Mouse (Mus musculus): ENCODE results near the gene Prr12. TPM values are rescaled to one million over a fixed set of nuclear protein-coding genes. Genes with fewer than 3 reads are reported as not detected.

The Prr12 gene
- total and polyA plus RNA-seq, 3 experiments = 21.3 to 49.7 (median 40.2) TPM

GRCm38 (mm10) chr7:45077322-45077721 is 24.6 kb upstream of the Prr12 start:
- no peak for DNase-seq

GRCm38 (mm10) chr7:45076501-45076900 is 23.8 kb upstream of the Prr12 start:
- DNase-seq = no peak

GRCm38 (mm10) chr7:45075405-45075804 is 22.7 kb upstream of the Prr12 start:
- DNase-seq = peak; percentile 82

GRCm38 (mm10) chr7:45073949-45074348 is 21.3 kb upstream of the Prr12 start:
- no peak for DNase-seq

- DNase-seq = no peak
These were observed 20.6 kb upstream of the Prr12 start for GRCm38 (mm10) chr7:45073171-45073707.

GRCm38 (mm10) chr7:45072230-45072629 is 19.5 kb upstream of the Prr12 start:
- peak; percentile 71 for DNase-seq

- no peak for DNase-seq
These were observed 17.0 kb upstream of the Prr12 start for GRCm38 (mm10) chr7:45069671-45070070.

- peak; percentile 63 for DNase-seq
These were observed 15.3 kb upstream of the Prr12 start for GRCm38 (mm10) chr7:45068000-45068318.

- no peak for DNase-seq
These were observed 14.7 kb upstream of the Prr12 start for GRCm38 (mm10) chr7:45067190-45067999.

GRCm38 (mm10) chr7:45062239-45062835 is 9.7 kb upstream of the Prr12 start, which contains the start of the genes Nosip and Prrg2:
TSS of gene Nosip (plus strand) at chr7:45062429.
TSS of gene Prrg2 (minus strand) at chr7:45062677.
- DNase-seq = peak; percentile 96

GRCm38 (mm10) chr7:45061532-45062075 is 8.9 kb upstream of the Prr12 start:
- no peak for DNase-seq

GRCm38 (mm10) chr7:45060632-45061122 is 8.0 kb upstream of the Prr12 start:
- no peak for DNase-seq

- DNase-seq = no peak
These were observed 6.2 kb upstream of the Prr12 start for GRCm38 (mm10) chr7:45058607-45059571.

GRCm38 (mm10) chr7:45056972-45057348 is 4.3 kb upstream of the Prr12 start:
- peak; percentile 38 for DNase-seq

- no peak for DNase-seq
These were observed 3.8 kb upstream of the Prr12 start for GRCm38 (mm10) chr7:45056329-45056971.

GRCm38 (mm10) chr7:45053931-45054510 is 1.3 kb upstream of the Prr12 start:
- DNase-seq = peak; percentile 98

GRCm38 (mm10) chr7:45053117-45053930 is 643 bp upstream of the Prr12 start:
- peak; percentile 91 for DNase-seq

- DNase-seq = peak; percentile 70
These were observed 360 bp downstream of the Prr12 start for GRCm38 (mm10) chr7:45052181-45052861.

- DNase-seq = no peak
These were observed 1.1 kb downstream of the Prr12 start for GRCm38 (mm10) chr7:45051601-45051974.

Data from adrenal gland, adult 2 months (tissue).